Mouse (Mus musculus) MEL (cell line): ENCODE results near the gene Vsig2.

ENCODE experiments used
- CTCF ChIP-seq, 3 experiments: IDR thresholded peaks in 2 of 3; conservative IDR thresholded peaks in 1 of 3; 2 replicates each; pipeline ENCODE4 v1.5.1; 2011 to 2012; ENCODE audit warnings: low read length in 3 of 3, low read depth in 2 of 3, mild to moderate bottlenecking in 2 of 3, improper control_type of control experiment in 1 of 3, inconsistent platforms in 1 of 3, mixed read lengths in 1 of 3, moderate library complexity in 1 of 3; ENCODE audit not compliant: control insufficient read depth in 1 of 3, insufficient read depth in 1 of 3, poor library complexity in 1 of 3, severe bottlenecking in 1 of 3
- RCOR1 ChIP-seq: IDR thresholded peaks from 2 replicates; pipeline ENCODE4 v1.6.1; 2012; ENCODE audit warnings: low read depth, mild to moderate bottlenecking, inconsistent platforms, low read length, improper control_type of control experiment
- SMC3 ChIP-seq: IDR thresholded peaks from 2 replicates; pipeline ENCODE4 v1.6.1; 2011; ENCODE audit warnings: low read depth, low read length, improper control_type of control experiment

GRCm38 (mm10) chr9:37537658-37538250 is 1.3 kb upstream of the Vsig2 start:
- TF ChIP-seq CTCF (IDR thresholded peaks at IDR 0.05 in 2 of 3, conservative IDR thresholded peaks at IDR 0.05 in 1 of 3; ENCODE audit: control insufficient read depth in 1 of 3, insufficient read depth in 1 of 3, low read depth in 2 of 3, low read length in 3 of 3, poor library complexity in 1 of 3, severe bottlenecking in 1 of 3) = no peak
- TF ChIP-seq RCOR1 = no peak
- no peak for TF ChIP-seq SMC3
